Mouse (Mus musculus): ENCODE results near the gene Nol9. TPM values are rescaled to one million over a fixed set of nuclear protein-coding genes. Genes with fewer than 3 reads are reported as not detected.

Nol9 gene
- polyA plus RNA-seq, 1 experiment from 2014 or later: 47.3 TPM

- under 1% methylated on average over 114 of the region's 115 CpGs for WGBS
- H3K27me3 ChIP-seq (ENCODE audit: control insufficient read depth, insufficient read depth, low read length): no peaks in the 10 kb centered on the region
- peaks cover 28% of the 10 kb centered on the region for H3K4me1 ChIP-seq (ENCODE audit: control insufficient read depth, insufficient read depth, low read length)
- H3K9me3 ChIP-seq (ENCODE audit: control insufficient read depth, low read length): no peaks in the 10 kb centered on the region
- peak overlapping the region; percentile 81 for H3K4me3 ChIP-seq (ENCODE audit: low read length)
- H3K9ac ChIP-seq (ENCODE audit: low read depth, low read length): peak overlapping the region; percentile 72
- ATAC-seq (ENCODE audit: low FRiP score, low TSS enrichment): peak; percentile 34
- H3K27ac ChIP-seq (ENCODE audit: low read depth, low read length): peak overlapping the region; percentile 83
- H3K36me3 ChIP-seq (ENCODE audit: control insufficient read depth, insufficient read depth, low read length): peaks cover 20% of the 10 kb centered on the region
- peak overlapping the region; percentile 98 for H3K4me2 ChIP-seq (replicated peaks; ENCODE audit: low read depth, low read length)
Observed at GRCm38 (mm10) chr4:152009076-152010051, 29.8 kb upstream of the Nol9 start.

- Histone ChIP-seq H3K27ac (ENCODE audit: low read depth, low read length) (no peak overlapping the region), H3K4me3 (ENCODE audit: low read length) (peak overlapping the region; percentile 81), H3K9ac (ENCODE audit: low read depth, low read length) (peak overlapping the region; percentile 72; the same call in 1 of the 2 replicates), H3K27me3 (ENCODE audit: control insufficient read depth, insufficient read depth, low read length) (no peaks in the 10 kb centered on the region), H3K4me1 (ENCODE audit: control insufficient read depth, insufficient read depth, low read length) (peaks cover 28% of the 10 kb centered on the region), H3K36me3 (ENCODE audit: control insufficient read depth, insufficient read depth, low read length) (peaks cover 28% of the 10 kb centered on the region), H3K4me2 (replicated peaks; ENCODE audit: low read depth, low read length) (peak overlapping the region; percentile 98), H3K9me3 (ENCODE audit: control insufficient read depth, low read length) (no peaks in the 10 kb centered on the region)
- WGBS: 1% methylated on average over 10 of the region's 10 CpGs
- no peak for ATAC-seq (ENCODE audit: low FRiP score, low TSS enrichment)
Observed at GRCm38 (mm10) chr4:152010091-152010706, 28.9 kb upstream of the Nol9 start.

- Histone ChIP-seq H3K36me3 (ENCODE audit: control insufficient read depth, insufficient read depth, low read length) (peaks cover 33% of the 10 kb centered on the region), H3K4me1 (ENCODE audit: control insufficient read depth, insufficient read depth, low read length) (peaks cover 28% of the 10 kb centered on the region), H3K9ac (ENCODE audit: low read depth, low read length) (peak overlapping the region; percentile 72; the same call in 1 of the 2 replicates), H3K4me2 (replicated peaks; ENCODE audit: low read depth, low read length) (peak overlapping the region; percentile 98), H3K9me3 (ENCODE audit: control insufficient read depth, low read length) (no peaks in the 10 kb centered on the region), H3K27ac (ENCODE audit: low read depth, low read length) (no peak overlapping the region), H3K27me3 (ENCODE audit: control insufficient read depth, insufficient read depth, low read length) (no peaks in the 10 kb centered on the region), H3K4me3 (ENCODE audit: low read length) (peak overlapping the region; percentile 81)
- 12% methylated on average over 13 of the region's 13 CpGs for WGBS
- ATAC-seq (ENCODE audit: low FRiP score, low TSS enrichment): no peak
Observed at GRCm38 (mm10) chr4:152010707-152011134, 28.4 kb upstream of the Nol9 start.

- no peaks in the 10 kb centered on the region for H3K27me3 ChIP-seq (ENCODE audit: control insufficient read depth, insufficient read depth, low read length)
- peak overlapping the region; percentile 98 for H3K4me2 ChIP-seq (replicated peaks; ENCODE audit: low read depth, low read length)
- no peaks in the 10 kb centered on the region for H3K9me3 ChIP-seq (ENCODE audit: control insufficient read depth, low read length)
- WGBS: 82% methylated on average over 8 of the region's 8 CpGs
- H3K27ac ChIP-seq (ENCODE audit: low read depth, low read length): no peak overlapping the region
- H3K36me3 ChIP-seq (ENCODE audit: control insufficient read depth, insufficient read depth, low read length): peaks cover 38% of the 10 kb centered on the region
- peak overlapping the region; percentile 81; the same call in 1 of the 2 replicates for H3K4me3 ChIP-seq (ENCODE audit: low read length)
- peak overlapping the region; percentile 25; the same call in 1 of the 2 replicates for H3K9ac ChIP-seq (ENCODE audit: low read depth, low read length)
- peaks cover 28% of the 10 kb centered on the region for H3K4me1 ChIP-seq (ENCODE audit: control insufficient read depth, insufficient read depth, low read length)
- ATAC-seq (ENCODE audit: low FRiP score, low TSS enrichment): no peak
Observed at GRCm38 (mm10) chr4:152011171-152011760, 27.9 kb upstream of the Nol9 start.

- Histone ChIP-seq H3K4me2 (replicated peaks; ENCODE audit: low read depth, low read length) (no peak overlapping the region), H3K9ac (ENCODE audit: low read depth, low read length) (no peak overlapping the region), H3K27ac (ENCODE audit: low read depth, low read length) (no peak overlapping the region), H3K4me1 (ENCODE audit: control insufficient read depth, insufficient read depth, low read length) (peaks cover 28% of the 10 kb centered on the region), H3K4me3 (ENCODE audit: low read length) (no peak overlapping the region), H3K27me3 (ENCODE audit: control insufficient read depth, insufficient read depth, low read length) (no peaks in the 10 kb centered on the region), H3K36me3 (ENCODE audit: control insufficient read depth, insufficient read depth, low read length) (peaks cover 43% of the 10 kb centered on the region), H3K9me3 (ENCODE audit: control insufficient read depth, low read length) (no peaks in the 10 kb centered on the region)
- ATAC-seq (ENCODE audit: low FRiP score, low TSS enrichment): no peak
- 93% methylated on average over 16 of the region's 16 CpGs for WGBS
Observed at GRCm38 (mm10) chr4:152012109-152012508, 27.0 kb upstream of the Nol9 start.

- H3K4me2 ChIP-seq (replicated peaks; ENCODE audit: low read depth, low read length): no peak overlapping the region
- no peak for ATAC-seq (ENCODE audit: low FRiP score, low TSS enrichment)
- WGBS: 83% methylated on average over 12 of the region's 12 CpGs
- H3K9ac ChIP-seq (ENCODE audit: low read depth, low read length): no peak overlapping the region
- peaks cover 50% of the 10 kb centered on the region for H3K36me3 ChIP-seq (ENCODE audit: control insufficient read depth, insufficient read depth, low read length)
- no peak overlapping the region for H3K27ac ChIP-seq (ENCODE audit: low read depth, low read length)
- H3K9me3 ChIP-seq (ENCODE audit: control insufficient read depth, low read length): no peaks in the 10 kb centered on the region
- H3K4me1 ChIP-seq (ENCODE audit: control insufficient read depth, insufficient read depth, low read length): peaks cover 19% of the 10 kb centered on the region
- H3K27me3 ChIP-seq (ENCODE audit: control insufficient read depth, insufficient read depth, low read length): no peaks in the 10 kb centered on the region
- no peak overlapping the region for H3K4me3 ChIP-seq (ENCODE audit: low read length)
Observed at GRCm38 (mm10) chr4:152013036-152013813, 25.9 kb upstream of the Nol9 start.

- H3K4me1 ChIP-seq (ENCODE audit: control insufficient read depth, insufficient read depth, low read length): no peaks in the 10 kb centered on the region
- no peak for ATAC-seq (ENCODE audit: low FRiP score, low TSS enrichment)
- H3K4me2 ChIP-seq (replicated peaks; ENCODE audit: low read depth, low read length): no peak overlapping the region
- peaks cover 87% of the 10 kb centered on the region for H3K36me3 ChIP-seq (ENCODE audit: control insufficient read depth, insufficient read depth, low read length)
- no peak overlapping the region for H3K4me3 ChIP-seq (ENCODE audit: low read length)
- no peak overlapping the region for H3K9ac ChIP-seq (ENCODE audit: low read depth, low read length)
- no peak overlapping the region for H3K27ac ChIP-seq (ENCODE audit: low read depth, low read length)
- no peaks in the 10 kb centered on the region for H3K9me3 ChIP-seq (ENCODE audit: control insufficient read depth, low read length)
- 83% methylated on average over 6 of the region's 6 CpGs for WGBS
- H3K27me3 ChIP-seq (ENCODE audit: control insufficient read depth, insufficient read depth, low read length): no peaks in the 10 kb centered on the region
Observed at GRCm38 (mm10) chr4:152019073-152019472, 20.0 kb upstream of the Nol9 start.

- ATAC-seq (ENCODE audit: low FRiP score, low TSS enrichment): no peak
Observed at GRCm38 (mm10) chr4:152020024-152020423, 19.1 kb upstream of the Nol9 start.

More at GRCm38 (mm10) chr4:152020024-152020423, 19.1 kb upstream of the Nol9 start:
- 93% methylated on average over 21 of the region's 21 CpGs for WGBS
- Histone ChIP-seq H3K4me3 (ENCODE audit: low read length) (no peak overlapping the region), H3K4me2 (replicated peaks; ENCODE audit: low read depth, low read length) (no peak overlapping the region), H3K27ac (ENCODE audit: low read depth, low read length) (no peak overlapping the region), H3K4me1 (ENCODE audit: control insufficient read depth, insufficient read depth, low read length) (peaks cover 1% of the 10 kb centered on the region; the same call in 1 of the 2 replicates), H3K9me3 (ENCODE audit: control insufficient read depth, low read length) (no peaks in the 10 kb centered on the region), H3K36me3 (ENCODE audit: control insufficient read depth, insufficient read depth, low read length) (peaks cover 84% of the 10 kb centered on the region), H3K27me3 (ENCODE audit: control insufficient read depth, insufficient read depth, low read length) (no peaks in the 10 kb centered on the region), H3K9ac (ENCODE audit: low read depth, low read length) (no peak overlapping the region)
